Mouse (Mus musculus) urinary bladder, postnatal 4 days (tissue): ENCODE measurements around the gene Sema4d.
"Not testable (repeated sequence)": the region's sequence is repeated elsewhere in the genome, so short reads cannot be mapped to it uniquely, and the experiment has no call there.

Source experiments
- DNase-seq, 2 experiments: peaks; one replicate each; pipeline ENCODE4 v3.0.0; 2021 to 2022; ENCODE audit warnings: low spot score in 2 of 2

Sema4d gene

GRCm38 (mm10) chr13:51793425-51793891 is at the start of gene Sema4d:
Gene Sema4d (minus strand): TSS chr13:51793747.
- peak; percentile 26 to 65 for DNase-seq

DNA sequence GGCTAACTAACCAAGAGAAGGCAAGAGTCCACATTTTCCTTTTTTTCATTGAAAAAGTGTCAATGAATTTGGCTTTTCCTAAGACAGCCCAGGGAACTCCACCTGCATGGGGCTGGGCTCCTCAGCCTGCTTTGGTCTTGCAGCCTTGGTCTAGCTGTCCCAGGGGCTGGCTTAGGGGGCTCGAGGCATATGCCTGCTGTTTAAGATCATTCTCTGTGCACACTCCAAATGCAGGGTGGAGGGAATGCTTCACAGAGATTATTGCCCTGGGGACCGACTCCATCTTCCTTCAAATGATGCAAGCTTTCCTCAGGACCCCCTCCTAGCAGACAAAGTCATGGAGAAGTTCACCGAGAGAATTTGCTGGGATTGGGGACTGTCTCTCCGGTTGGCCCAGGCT is 49.8 kb upstream of the Sema4d start:
- no peak for DNase-seq

DNA sequence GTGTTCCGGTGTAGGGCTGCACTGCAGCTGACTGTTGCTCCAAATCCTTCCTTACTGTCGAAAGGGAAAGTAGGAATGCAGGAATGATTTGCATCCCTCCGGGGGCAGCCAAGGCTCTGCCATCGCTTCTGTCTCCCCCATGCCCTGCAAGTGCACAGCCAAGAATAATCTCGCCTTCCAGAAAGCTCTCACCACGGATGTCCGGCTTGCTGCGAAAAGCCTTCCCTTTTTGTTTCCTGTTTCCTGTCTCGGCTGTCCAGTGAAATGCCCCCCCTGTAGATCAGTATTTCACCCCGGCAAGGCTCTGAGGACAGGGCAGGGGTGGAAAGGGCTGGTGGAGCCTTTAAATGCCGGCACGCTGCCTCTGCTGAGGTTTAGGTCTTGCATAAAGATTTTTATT is 49.2 kb upstream of the Sema4d start:
- DNase-seq: no peak

GRCm38 (mm10) chr13:51842191-51842590 is 48.6 kb upstream of the Sema4d start:
- no peak for DNase-seq

GRCm38 (mm10) chr13:51841541-51842115 is 48.1 kb upstream of the Sema4d start:
- no peak for DNase-seq

DNA sequence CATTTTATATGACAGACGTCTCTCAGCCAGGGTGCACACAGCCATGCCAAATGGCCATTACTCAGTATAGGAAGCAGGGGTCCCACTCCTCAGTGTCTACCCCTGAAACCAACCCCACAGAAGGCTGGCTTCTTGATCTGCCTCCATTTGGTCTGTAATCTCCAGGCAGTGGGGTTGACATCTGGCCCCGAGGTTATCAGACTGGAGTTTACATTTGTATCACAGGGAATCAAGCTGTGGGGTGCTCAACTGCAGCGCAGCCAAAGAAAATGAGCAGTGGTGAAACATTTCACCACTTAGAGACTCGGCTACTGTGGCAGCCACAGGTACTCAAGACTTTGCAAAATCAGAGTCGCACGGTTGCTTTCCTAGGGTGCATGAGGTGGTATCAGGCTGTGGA is 47.2 kb upstream of the Sema4d start:
- no peak for DNase-seq

DNA sequence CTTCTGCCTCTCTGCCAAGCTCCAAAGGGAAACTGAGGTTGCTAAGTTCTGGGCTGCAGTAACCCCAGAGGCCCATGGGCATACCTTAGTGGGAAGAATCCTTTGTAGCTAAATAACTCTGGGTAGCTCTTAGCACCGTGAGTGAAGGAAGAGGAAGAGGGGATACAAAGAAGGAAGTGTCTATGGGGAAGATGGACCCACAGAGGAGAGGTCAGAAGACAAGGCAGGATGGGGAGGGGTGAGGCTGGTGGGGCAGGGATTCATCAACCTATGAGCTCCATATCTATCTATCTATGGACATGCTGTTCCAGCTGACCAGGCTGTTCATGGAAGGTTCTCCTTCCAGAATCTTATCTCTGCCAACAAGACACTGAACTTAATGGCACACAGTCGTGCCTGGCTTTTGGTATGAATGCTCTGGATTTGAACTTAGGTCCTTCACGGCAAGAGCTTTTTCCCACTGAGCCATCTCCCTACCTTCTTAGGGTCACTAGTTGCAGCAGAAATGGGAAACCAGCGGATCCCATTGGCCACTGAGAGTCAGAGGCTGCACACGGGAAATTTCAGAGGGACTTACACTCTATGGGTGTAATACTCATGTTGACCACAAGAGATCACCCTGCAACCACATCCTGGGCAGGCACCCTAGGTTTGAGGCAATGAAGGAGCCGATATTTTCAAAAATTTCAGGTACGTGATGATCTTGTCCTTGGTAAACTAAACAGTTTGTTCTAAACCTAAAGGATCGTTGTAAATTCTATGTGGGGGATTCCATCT is 45.9 kb upstream of the Sema4d start:
- no peak for DNase-seq

GRCm38 (mm10) chr13:51837402-51837801 is 43.9 kb upstream of the Sema4d start:
- no peak for DNase-seq

DNA sequence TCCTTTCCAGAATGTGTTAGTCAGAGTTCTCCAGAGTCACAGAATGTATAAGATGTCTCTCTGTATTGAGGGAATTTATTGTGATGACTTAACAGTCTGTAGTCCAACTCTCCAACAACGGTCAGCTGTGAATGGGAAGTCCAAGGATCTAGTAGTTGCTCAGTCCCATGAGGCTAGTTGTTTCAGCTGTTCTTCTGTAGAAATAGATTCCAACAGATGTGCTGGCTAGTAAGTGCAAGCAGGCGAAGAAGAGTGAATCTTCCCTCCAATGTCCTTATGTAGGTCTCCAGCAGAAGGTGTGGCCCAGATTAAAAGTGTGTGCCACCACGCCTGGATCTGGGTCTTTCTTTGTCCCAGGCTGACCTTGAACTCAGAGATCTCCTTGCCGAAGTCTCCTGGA is 41.7 kb upstream of the Sema4d start:
- DNase-seq: not testable (repeated sequence)

DNA sequence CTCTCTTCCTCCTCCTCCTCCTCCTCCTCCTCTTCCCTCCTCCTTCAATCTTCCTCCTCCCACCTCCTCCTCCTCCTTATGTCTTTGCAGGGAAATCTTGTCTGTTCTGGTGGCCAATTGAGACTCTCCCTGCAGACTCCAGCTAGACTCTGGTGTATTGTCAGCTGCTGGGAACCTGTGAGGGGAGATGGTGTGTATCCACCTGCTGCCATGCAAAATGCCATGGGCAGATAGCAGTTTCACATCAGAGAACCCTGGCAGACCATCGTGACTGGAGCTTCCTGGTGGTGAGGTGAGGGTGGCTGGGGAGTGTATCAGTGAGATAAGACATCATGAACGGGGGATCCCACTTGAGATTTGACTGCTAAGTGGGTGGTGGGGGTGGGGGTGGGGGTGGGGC is 41.0 kb upstream of the Sema4d start:
- DNase-seq: no peak

DNA sequence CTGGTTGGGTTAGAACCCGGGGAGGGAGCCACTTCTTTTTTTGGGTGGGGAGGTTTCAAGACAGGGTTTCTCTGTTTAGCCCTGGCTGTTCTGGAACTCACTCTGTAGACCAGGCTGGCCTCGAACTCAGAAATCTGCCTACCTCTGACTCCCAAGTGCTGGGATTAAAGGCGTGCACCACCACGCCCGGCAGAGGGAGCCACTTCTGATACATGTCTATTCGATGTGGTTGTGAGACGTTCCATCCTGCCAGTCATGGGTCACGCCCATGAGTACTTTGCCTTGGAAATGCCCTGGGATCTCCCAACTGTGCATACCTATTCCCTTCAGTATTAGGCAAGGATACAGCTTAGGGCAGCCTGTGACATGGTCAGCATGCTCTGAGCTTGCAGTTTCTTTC is 40.5 kb upstream of the Sema4d start:
- DNase-seq: not testable (repeated sequence)

- no peak for DNase-seq
Observed at GRCm38 (mm10) chr13:51833611-51834010, 40.1 kb upstream of the Sema4d start.

DNA sequence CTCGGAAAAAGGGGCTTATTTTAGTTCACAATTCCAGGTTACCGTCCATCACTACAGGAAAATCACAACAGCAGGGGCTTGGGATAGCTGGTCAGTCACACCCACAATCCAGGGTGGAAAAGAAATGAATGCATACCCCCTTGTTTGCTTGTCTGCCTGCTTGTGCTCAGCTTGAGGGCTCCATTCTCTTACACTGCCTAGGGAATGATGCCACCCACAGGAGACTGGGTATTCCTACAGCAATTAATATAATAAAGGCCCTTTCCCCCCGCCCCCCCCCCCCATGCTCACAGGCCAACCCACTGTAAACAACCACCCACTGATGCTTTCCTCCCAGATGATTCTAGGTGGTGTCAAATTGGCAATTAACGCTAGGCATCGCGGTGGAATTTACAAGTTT is 38.9 kb upstream of the Sema4d start:
- DNase-seq: no peak

- DNase-seq: no peak
Observed at GRCm38 (mm10) chr13:51830744-51831450, 37.4 kb upstream of the Sema4d start.

DNA sequence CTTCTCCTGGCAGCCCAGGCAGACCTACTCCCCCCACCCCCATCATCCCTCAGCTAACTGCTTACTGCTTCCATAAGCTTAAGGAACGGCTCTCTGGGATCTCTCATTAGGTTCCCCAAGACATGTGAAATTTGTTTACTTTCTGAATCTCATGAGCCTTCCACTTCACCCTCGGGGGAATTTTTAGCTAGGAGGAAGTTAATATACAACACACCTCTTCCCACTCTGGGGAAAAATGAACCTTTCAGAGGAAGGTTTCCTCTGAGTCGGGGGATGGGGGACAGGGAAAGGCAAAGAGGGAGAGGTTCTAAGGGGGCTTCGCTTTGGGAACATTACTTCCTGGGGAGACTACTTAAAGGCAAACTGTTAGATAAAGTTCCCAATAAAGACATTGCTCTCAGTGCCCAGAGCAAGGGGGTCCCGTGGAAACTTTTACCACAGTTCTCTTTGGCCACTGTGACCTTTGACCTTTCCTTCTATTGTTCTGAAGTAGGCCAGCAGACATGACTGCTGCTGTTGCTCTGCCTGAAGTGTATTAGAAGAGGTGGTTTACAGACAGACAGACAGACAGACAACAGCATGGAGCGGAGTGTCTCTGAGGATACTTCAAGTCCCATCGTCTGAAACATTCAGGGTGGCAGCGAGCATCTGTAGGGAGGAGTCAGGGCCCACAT is 30.4 kb upstream of the Sema4d start:
- no peak for DNase-seq

DNA sequence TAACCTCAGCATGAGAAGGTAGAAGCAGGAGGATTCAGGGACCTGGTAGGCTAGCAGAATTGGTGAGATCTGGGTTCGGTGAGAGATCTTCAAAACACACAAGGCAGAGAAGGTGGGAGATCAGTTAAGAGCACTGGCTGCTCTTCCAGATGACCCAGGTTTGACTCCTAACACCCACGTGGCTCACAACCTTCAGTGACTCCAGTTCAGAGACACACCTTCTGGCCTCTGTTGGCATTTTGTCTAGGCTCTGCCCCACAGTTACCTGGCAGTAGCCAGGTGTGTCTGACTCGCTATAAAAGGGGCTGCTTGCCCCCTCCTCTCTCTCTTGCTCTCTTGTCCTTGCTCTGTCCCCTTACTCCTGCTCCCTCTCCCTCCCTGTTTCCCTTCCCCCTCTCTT is 28.4 kb upstream of the Sema4d start:
- no peak for DNase-seq

DNA sequence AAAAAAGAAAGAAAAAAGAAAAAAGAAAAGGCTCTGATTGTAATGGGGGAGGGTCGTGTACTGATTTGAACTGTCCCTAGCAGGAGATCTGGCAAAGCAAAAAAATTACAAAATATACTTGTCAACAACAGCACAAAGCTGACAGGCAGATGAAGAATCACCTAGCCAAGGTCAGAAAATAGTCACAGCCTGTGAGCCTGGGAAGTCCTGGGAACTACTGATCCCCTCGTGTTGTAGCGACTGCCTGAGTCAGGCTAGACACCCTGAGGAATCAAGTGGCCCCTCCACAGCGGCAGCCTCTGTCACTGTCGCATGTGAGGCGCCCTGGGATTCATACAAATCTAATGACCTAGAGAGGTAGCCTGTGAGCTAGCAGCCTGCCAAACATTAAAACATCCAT is 25.8 kb upstream of the Sema4d start:
- no peak for DNase-seq

DNA sequence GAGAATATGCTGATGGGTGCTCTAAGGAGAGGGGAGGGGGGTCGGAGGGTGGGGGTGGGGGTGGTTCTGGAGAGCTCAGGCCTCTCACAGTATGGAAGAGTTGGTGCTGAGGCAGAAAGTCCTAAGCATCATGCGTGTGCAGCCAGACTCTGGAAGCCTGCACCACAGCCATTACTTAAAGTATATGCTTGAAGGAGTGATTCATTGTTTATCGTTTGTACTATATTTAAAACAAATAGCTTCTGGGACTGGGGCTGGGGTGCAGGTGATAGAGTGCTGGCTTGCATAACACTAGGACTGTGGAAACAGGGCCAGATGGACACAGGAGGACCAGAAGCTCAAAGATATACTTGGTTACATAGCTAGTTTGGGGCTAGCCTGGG is 25.4 kb upstream of the Sema4d start:
- DNase-seq: no peak

DNA sequence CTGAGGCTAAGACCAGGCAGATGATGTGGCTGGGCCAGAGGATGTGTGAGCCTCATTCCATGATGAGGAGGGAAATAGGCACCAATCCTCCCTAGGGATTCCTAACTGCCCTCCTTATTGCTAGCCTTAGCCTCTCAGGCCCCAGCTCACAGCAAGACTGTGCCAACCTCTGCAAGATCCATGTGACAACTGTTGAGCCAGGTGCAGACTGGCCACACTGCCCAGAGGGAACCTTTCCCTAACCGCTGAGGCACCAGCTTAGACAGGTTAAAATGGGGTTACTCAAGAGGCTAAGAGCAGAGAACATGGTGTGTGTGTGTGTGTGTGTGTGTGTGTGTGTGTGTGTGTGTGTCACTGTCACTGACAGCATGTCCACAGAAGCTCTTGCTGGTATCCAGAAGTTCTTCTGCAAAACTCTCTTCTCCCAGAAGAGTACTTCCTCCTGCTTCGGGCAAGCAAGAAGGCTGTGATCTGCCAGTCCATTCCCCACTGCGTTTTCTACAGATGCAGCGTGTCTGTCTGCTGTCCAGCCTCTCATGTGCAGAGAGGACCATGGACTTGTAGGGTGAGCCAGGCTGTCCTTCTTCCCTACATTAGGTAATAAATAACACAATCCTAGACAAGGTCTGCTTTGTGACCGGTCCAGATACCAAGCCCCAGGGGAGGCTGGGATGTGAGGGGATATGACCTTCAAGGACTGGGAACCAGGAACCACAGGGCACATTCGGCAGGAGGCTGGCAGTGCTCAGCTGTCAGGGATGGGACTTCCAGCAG is 24.8 kb upstream of the Sema4d start:
- DNase-seq: no peak

GRCm38 (mm10) chr13:51816559-51817041 is 23.1 kb upstream of the Sema4d start:
- DNase-seq: no peak

- no peak for DNase-seq
Observed at GRCm38 (mm10) chr13:51815865-51816504, 22.4 kb upstream of the Sema4d start.
